Mouse (Mus musculus) embryonic facial prominence, embryonic 13.5 days (tissue): ENCODE measurements at regions not wholly inside any gene's neighbourhood (a gene's known extent, or its start where the extent isn't known, plus 50 kb on each side); places are given as distances from the start of the nearest gene placed in this dataset.

Experiments
- ATAC-seq: fragments of 200-750 bp; cut with Nextera tagmentation; 2 replicates; pipeline ENCODE4 v1.8.0; 2017; ENCODE audit warnings: low read depth; ENCODE audit not compliant: insufficient number of reproducible peaks, insufficient read depth, low FRiP score, low TSS enrichment
- H3K27ac ChIP-seq: fragments of 300-500 bp; sonication (generic); 2 replicates; pipeline ENCODE4 v1.5.1; 2015; ENCODE audit warnings: moderate library complexity, mild to moderate bottlenecking, inconsistent platforms
- H3K27me3 ChIP-seq: fragments of 300-500 bp; sonication (generic); 2 replicates; pipeline ENCODE4 v1.6.1; 2015; ENCODE audit warnings: mild to moderate bottlenecking, inconsistent platforms
- H3K36me3 ChIP-seq: fragments of 300-500 bp; sonication (generic); 2 replicates; pipeline ENCODE4 v1.6.1; 2015; ENCODE audit warnings: mild to moderate bottlenecking, inconsistent platforms
- H3K4me1 ChIP-seq: fragments of 300-500 bp; sonication (generic); 2 replicates; pipeline ENCODE4 v1.6.1; 2015; ENCODE audit warnings: inconsistent platforms
- H3K4me2 ChIP-seq: fragments of 300-500 bp; sonication (generic); 2 replicates; pipeline ENCODE4 v1.6.1; 2015; ENCODE audit warnings: moderate library complexity, mild to moderate bottlenecking, inconsistent platforms
- H3K4me3 ChIP-seq: fragments of 300-500 bp; sonication (generic); 2 replicates; pipeline ENCODE4 v1.5.1; 2015; ENCODE audit warnings: mild to moderate bottlenecking, inconsistent platforms
- H3K9ac ChIP-seq: fragments of 300-500 bp; sonication (generic); 2 replicates; pipeline ENCODE4 v1.6.1; 2015; ENCODE audit warnings: mild to moderate bottlenecking, inconsistent platforms
- H3K9me3 ChIP-seq: fragments of 300-500 bp; sonication (generic); 2 replicates; pipeline ENCODE4 v1.6.1; 2016; ENCODE audit warnings: inconsistent platforms
- WGBS: fragments of 180-500 bp; shearing (Covaris S2); methylation state at CpG from one replicate; pipeline ENCODE4 v1.1.7; 2015; ENCODE audit warnings: mixed read lengths; 5-methylcytosine and 5-hydroxymethylcytosine counted together

DNA sequence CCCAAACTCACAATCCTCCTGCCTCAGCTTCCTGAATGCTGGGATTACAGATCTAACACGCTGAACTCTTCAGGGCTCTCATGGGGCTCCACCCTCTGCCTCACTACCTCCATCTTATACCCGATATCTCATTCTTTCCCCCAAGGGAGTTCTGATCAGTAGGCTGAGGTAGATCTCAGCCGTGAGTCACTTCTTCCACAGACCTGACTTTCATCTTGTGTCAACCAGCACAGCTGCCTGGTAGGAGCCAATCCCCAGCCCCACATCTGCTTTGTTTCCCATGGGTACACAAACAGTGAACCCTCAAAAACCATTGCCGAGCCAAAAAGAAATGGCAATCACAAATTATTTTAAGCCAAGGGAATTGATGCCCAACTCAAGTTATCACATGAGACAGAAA, 100.7 kb upstream of the Nr5a2 start:
- Histone ChIP-seq H3K27me3 (no peaks in the 10 kb centered on the region), H3K9me3 (no peaks in the 10 kb centered on the region), H3K4me3 (no peak overlapping the region), H3K4me1 (no peaks in the 10 kb centered on the region), H3K36me3 (no peaks in the 10 kb centered on the region), H3K27ac (no peak overlapping the region), H3K9ac (no peak overlapping the region), H3K4me2 (no peak overlapping the region)
- WGBS, result 83% methylated on average over 4 of the region's 4 CpGs
- no peak for ATAC-seq

DNA sequence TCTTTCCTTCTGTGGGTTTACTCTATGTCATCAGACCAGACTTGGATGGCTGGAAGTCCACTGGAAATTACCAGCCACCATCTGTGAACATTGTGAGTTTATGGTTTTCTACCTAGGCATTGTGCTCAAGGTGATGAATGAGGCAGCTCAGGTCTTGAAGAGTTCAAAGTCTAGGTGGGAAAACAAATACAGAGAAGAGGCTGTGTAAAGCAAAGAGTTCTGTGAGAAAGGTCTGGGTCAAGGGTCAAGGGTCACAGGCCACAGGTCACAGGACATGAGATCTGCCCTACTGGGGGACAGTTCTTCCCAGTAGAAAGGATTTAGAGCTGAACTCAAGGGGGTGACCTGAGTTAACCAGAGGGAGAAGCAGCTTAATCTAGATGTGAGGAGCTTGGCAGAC, 92.9 kb upstream of the Nr5a2 start:
- H3K27me3 ChIP-seq, result no peaks in the 10 kb centered on the region
- no peak overlapping the region for H3K4me2 ChIP-seq
- ATAC-seq, result no peak
- H3K9me3 ChIP-seq, result no peaks in the 10 kb centered on the region
- H3K36me3 ChIP-seq, result no peaks in the 10 kb centered on the region
- no peaks in the 10 kb centered on the region for H3K4me1 ChIP-seq
- no peak overlapping the region for H3K27ac ChIP-seq
- no peak overlapping the region for H3K4me3 ChIP-seq
- no peak overlapping the region for H3K9ac ChIP-seq

DNA sequence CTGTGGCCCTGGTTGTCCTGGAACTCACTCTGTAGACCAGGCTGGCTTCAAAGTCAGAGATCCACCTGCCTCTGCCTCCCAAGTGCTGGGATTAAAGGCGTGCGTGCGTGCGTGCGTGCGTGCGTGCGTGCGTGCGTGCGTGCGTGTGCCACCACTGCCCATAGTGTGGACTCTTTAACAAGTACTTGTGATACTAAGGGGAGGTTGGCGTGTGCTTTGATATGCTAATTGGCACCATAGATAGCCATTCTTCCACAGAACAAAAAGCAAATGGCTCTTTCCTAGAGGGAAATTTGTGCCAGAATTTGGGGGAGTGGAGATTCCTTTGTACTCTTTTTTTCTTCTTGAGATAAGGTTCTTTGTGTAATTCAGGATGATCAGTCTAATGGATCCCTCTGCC, 91.3 kb upstream of the Nr5a2 start:
- H3K9me3 ChIP-seq, result no peaks in the 10 kb centered on the region
- H3K9ac ChIP-seq, result no peak overlapping the region
- 94% methylated on average over 13 of the region's 13 CpGs for WGBS
- H3K27ac ChIP-seq, result no peak overlapping the region
- H3K27me3 ChIP-seq, result no peaks in the 10 kb centered on the region
- H3K4me2 ChIP-seq, result no peak overlapping the region
- no peak overlapping the region for H3K4me3 ChIP-seq
- H3K36me3 ChIP-seq, result no peaks in the 10 kb centered on the region
- H3K4me1 ChIP-seq, result no peaks in the 10 kb centered on the region
- no peak for ATAC-seq

DNA sequence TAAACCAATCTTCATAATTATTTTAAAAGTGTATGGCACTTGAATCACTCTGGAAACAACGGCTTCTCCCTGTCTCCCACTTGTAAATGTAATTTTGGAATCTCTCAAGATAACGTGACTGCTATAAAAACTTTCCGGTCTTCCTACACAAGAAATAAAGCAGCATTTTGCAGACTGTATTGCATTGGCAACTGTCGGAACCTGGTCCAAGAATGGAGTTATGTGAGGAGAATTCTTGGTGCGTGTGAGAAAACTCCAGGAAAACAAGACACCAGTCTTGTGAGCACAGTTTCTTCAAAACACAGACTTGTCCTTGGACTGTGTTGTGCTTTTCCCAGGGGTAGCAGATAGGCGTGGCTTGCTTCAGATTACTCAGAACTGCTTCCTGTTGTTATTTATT, 83.8 kb upstream of the Nr5a2 start:
- no peak overlapping the region for H3K4me2 ChIP-seq
- no peaks in the 10 kb centered on the region for H3K36me3 ChIP-seq
- no peaks in the 10 kb centered on the region for H3K4me1 ChIP-seq
- H3K27me3 ChIP-seq, result no peaks in the 10 kb centered on the region
- 84% methylated on average over 6 of the region's 6 CpGs for WGBS
- no peak overlapping the region for H3K9ac ChIP-seq
- H3K4me3 ChIP-seq, result no peak overlapping the region
- ATAC-seq, result no peak
- no peak overlapping the region for H3K27ac ChIP-seq
- H3K9me3 ChIP-seq, result no peaks in the 10 kb centered on the region

DNA sequence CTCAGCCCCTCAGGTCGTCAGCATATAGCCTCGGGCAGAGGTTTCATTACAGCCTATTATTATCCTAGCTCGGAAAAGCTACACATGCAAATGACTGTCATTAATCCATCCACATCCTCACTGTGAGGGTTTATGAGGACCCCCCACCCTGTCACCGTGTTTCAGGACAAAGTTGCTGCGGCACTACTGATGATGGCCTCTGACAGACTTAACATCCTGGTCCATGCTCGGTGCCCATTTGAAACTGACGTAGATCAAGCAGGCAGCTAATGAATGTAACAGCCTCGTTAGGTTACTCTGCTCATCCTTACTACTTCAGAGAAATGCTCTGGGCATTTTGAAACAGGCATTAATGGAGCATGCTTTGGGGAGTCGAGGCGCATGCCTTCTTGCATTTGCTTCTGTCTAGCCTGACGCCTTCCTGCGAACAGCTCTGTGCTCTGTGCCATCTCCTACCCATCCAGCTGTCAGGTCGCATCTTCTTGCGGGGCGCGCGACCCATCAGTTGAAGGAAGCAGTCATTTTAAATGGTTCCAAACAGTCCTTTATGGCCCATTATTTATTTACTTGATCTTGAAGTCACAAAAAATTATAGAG, 82.3 kb upstream of the Nr5a2 start:
- no peaks in the 10 kb centered on the region for H3K9me3 ChIP-seq
- H3K4me3 ChIP-seq, result no peak overlapping the region
- H3K4me2 ChIP-seq, result no peak overlapping the region
- H3K9ac ChIP-seq, result no peak overlapping the region
- whole genome bisulfite sequencing, result 78% methylated on average over 17 of the region's 17 CpGs
- H3K27ac ChIP-seq, result no peak overlapping the region
- H3K4me1 ChIP-seq, result no peaks in the 10 kb centered on the region
- H3K36me3 ChIP-seq, result no peaks in the 10 kb centered on the region
- H3K27me3 ChIP-seq, result no peaks in the 10 kb centered on the region
- ATAC-seq, result no peak

DNA sequence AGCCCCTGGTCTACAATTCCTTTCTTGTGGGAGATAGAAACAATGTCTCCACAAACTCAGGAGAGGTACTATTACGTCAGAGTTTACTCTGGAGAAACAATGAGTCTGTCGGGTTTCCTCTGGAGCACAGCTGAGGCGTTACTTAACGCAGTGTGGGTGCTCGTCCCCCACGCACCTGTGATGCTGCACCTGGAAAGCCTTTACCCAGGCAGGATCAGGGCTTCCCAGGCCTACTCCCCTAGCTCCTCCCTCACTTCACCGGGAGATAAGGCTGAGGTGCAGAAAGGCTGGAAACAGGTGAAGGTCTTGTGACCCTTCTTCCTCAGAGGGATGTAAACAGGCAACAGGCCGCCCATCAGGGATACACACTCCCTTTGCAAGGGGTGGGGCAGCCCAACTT, 80.7 kb upstream of the Nr5a2 start:
- ATAC-seq, result no peak
- Histone ChIP-seq H3K4me3 (no peak overlapping the region), H3K27ac (no peak overlapping the region), H3K4me2 (no peak overlapping the region), H3K36me3 (no peaks in the 10 kb centered on the region), H3K9ac (no peak overlapping the region), H3K4me1 (no peaks in the 10 kb centered on the region), H3K9me3 (no peaks in the 10 kb centered on the region), H3K27me3 (no peaks in the 10 kb centered on the region)
- WGBS, result 65% methylated on average over 8 of the region's 8 CpGs

DNA sequence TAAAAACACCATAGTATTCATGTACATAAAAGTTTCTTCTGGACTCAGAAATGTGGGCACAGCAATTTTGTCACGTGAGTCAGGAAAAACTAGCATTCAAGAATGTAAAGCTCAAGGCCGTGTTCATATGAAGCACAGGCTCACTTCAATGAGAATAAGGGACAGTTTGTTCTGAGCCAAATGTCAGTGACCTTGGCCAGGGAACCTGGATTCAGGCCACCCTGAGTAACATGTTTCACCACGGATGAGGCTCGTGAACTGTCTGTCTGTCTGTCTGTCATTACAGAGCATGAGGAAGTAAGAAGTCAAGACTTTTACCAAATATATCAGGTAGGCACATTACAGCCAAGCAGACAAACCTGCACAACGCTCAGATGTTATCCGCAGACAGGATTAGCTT, 74.3 kb upstream of the Nr5a2 start:
- Histone ChIP-seq H3K36me3 (no peaks in the 10 kb centered on the region), H3K4me2 (no peak overlapping the region)
- WGBS, result 90% methylated on average over 6 of the region's 6 CpGs

DNA sequence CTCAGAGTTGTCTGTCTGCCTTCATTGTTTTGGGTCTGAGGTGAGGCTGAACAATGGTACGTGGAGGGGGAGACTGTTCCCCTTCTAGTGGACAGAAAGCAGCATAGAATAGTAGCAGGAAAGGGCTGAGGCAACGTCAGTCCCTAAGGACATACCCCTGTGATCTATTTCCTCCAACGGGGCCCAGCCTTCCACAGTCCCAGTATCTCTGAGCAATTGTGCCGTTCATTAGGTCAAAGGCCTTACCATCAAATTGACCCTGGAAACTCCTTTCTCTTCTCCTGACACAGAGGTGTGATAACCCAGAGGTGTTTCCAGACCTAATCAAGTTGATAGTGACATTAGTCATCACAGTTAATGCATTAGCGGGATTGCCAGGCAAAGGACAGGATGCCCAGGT, 73.4 kb upstream of the Nr5a2 start:
- H3K4me2 ChIP-seq, result no peak overlapping the region
- no peak overlapping the region for H3K4me3 ChIP-seq
- no peaks in the 10 kb centered on the region for H3K4me1 ChIP-seq
- H3K9ac ChIP-seq, result no peak overlapping the region
- H3K9me3 ChIP-seq, result no peaks in the 10 kb centered on the region
- no peak for ATAC-seq
- no peak overlapping the region for H3K27ac ChIP-seq
- 70% methylated on average over 5 of the region's 5 CpGs for WGBS
- H3K27me3 ChIP-seq, result no peaks in the 10 kb centered on the region
- H3K36me3 ChIP-seq, result no peaks in the 10 kb centered on the region

More for the DNA sequence above, 74.3 kb upstream of the Nr5a2 start:
- no peak for ATAC-seq
- Histone ChIP-seq H3K9ac (no peak overlapping the region), H3K4me3 (no peak overlapping the region), H3K27me3 (no peaks in the 10 kb centered on the region), H3K4me1 (no peaks in the 10 kb centered on the region), H3K27ac (no peak overlapping the region), H3K9me3 (no peaks in the 10 kb centered on the region)

DNA sequence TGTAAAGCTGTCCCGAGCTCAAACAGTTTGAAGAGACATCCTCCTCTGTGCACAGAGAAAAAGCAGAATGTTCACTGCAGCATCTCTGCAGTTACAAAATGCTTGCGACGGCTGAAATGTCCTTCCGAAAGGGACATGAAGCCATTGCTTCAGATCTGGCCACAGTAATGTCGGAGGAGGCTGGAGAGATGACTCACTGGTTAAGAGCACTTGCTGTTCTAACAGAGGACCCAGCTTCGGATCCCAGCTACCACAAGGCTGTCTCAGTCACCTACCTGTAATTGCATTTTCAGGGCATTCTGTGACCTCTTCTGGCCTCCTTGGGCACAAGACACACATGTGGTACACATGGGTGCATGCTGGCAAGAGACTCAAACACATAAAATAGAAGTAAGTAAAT, 63.5 kb upstream of the Nr5a2 start:
- ATAC-seq, result no peak
- Histone ChIP-seq H3K27me3 (no peaks in the 10 kb centered on the region), H3K27ac (no peak overlapping the region), H3K36me3 (no peaks in the 10 kb centered on the region), H3K9ac (no peak overlapping the region), H3K4me2 (no peak overlapping the region), H3K4me1 (no peaks in the 10 kb centered on the region), H3K9me3 (no peaks in the 10 kb centered on the region), H3K4me3 (no peak overlapping the region)
- WGBS, result 86% methylated on average over 6 of the region's 6 CpGs

DNA sequence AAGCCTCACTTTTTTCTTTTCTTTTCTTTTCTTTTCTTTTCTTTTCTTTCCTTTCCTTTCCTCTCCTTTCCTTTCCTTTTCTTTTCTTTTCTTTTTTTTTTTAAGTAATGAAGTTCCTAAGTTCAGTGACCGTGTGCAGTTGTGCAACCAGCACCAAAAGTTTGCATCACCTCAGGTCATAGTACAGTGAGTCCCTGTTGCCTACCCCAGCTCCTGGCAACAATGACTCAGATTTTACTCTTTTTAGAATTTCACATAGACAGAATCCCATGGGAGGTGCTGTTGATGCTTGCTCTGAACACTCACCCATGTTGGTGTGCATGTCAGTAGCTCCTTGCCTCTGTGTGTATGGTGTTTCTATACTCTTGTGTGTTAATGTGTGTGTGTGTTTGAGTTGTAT, 60.3 kb upstream of the Nr5a2 start:
- H3K4me2 ChIP-seq, result no peak overlapping the region
- 78% methylated on average over 1 of the region's 1 CpGs for WGBS
- H3K4me1 ChIP-seq, result no peaks in the 10 kb centered on the region
- H3K4me3 ChIP-seq, result no peak overlapping the region
- H3K27me3 ChIP-seq, result no peaks in the 10 kb centered on the region
- no peak overlapping the region for H3K27ac ChIP-seq
- no peaks in the 10 kb centered on the region for H3K9me3 ChIP-seq
- no peak overlapping the region for H3K9ac ChIP-seq
- ATAC-seq, result no peak
- no peaks in the 10 kb centered on the region for H3K36me3 ChIP-seq

DNA sequence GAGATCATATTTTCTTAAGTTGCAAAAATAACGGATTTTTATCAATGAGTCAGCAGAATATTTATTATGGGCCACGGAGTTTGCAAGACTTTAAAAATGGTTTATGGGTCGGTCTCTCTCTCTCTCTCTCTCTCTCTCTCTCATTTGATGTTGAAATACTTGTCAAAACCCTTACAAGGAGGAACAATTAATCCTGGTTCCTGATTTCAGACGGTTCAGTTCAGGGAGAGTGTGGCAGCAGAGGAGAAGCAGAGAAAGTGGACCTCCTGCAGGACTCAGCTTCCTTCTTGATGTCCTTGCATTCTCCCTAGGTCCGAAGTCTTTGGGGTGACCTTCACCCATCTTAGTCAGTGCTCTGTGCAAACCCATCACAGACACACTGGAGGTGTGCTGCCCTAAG, 57.4 kb upstream of the Nr5a2 start:
- H3K9ac ChIP-seq, result no peak overlapping the region
- H3K36me3 ChIP-seq, result no peaks in the 10 kb centered on the region
- WGBS, result 85% methylated on average over 5 of the region's 5 CpGs
- H3K4me2 ChIP-seq, result no peak overlapping the region
- no peak overlapping the region for H3K27ac ChIP-seq
- no peak for ATAC-seq
- no peaks in the 10 kb centered on the region for H3K9me3 ChIP-seq
- no peak overlapping the region for H3K4me3 ChIP-seq
- no peaks in the 10 kb centered on the region for H3K27me3 ChIP-seq
- no peaks in the 10 kb centered on the region for H3K4me1 ChIP-seq

DNA sequence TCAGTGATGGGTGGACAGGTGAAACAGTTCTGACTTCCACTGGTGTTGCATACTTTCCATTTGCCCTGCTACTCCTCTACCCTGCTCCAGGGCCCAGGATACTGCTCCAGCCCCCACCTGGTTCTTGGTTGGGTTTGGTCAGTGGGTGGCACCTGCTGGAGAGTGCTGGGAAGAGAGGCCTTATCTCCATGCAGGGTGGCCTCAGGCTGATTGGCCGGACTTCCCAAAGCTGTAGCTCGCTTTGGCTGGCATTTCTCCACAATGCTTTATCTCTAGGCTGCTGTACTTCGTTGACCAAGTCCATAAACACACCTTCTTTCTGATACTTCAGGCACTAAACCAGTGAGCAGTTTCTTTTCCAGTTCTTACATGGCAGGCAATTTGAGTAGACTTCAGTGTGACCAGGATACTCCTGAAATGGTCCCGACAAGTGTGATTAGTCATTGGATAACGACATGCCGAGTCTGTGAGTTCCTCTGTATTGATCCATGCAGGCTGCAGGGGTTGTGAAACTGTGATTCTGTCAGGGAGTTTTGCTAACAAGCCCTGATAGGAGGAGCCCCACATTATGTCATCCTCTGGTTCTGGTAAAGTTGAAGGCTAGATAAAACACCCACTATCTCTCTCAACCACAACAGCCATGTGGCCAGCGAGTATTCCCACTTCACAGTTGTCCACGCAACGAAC, 50.1 kb upstream of the Nr5a2 start:
- no peak overlapping the region for H3K4me2 ChIP-seq
- 79% methylated on average over 9 of the region's 9 CpGs for WGBS
- H3K36me3 ChIP-seq, result no peaks in the 10 kb centered on the region
- H3K27ac ChIP-seq, result no peak overlapping the region
- H3K9ac ChIP-seq, result no peak overlapping the region
- no peak overlapping the region for H3K4me3 ChIP-seq
- ATAC-seq, result no peak
- H3K27me3 ChIP-seq, result no peaks in the 10 kb centered on the region
- H3K9me3 ChIP-seq, result no peaks in the 10 kb centered on the region
- no peaks in the 10 kb centered on the region for H3K4me1 ChIP-seq
